Mouse (Mus musculus) liver, embryonic 12.5 days (tissue): ENCODE measurements around the gene Frmd8. TPM values are rescaled to one million over a fixed set of nuclear protein-coding genes. Genes with fewer than 3 reads are reported as not detected.

Experiments used
- ATAC-seq: fragments of 200-750 bp; cut with Nextera tagmentation; 2 replicates; pipeline ENCODE4 v1.8.0; 2017; ENCODE audit warnings: moderate number of reproducible peaks, mild to moderate bottlenecking, moderate library complexity
- H3K27ac ChIP-seq: fragments of 300-500 bp; sonication (generic); 2 replicates; pipeline ENCODE4 v1.5.1; 2016; ENCODE audit warnings: mild to moderate bottlenecking
- H3K27me3 ChIP-seq: fragments of 300-500 bp; sonication (generic); replicated peaks from 2 replicates; pipeline ENCODE4 v1.6.1; 2016; ENCODE audit warnings: mild to moderate bottlenecking, moderate library complexity
- H3K36me3 ChIP-seq: fragments of 300-500 bp; sonication (generic); 2 replicates; pipeline ENCODE4 v1.6.1; 2016; ENCODE audit warnings: mild to moderate bottlenecking, moderate library complexity
- H3K4me1 ChIP-seq: fragments of 300-500 bp; sonication (generic); 2 replicates; pipeline ENCODE4 v1.6.1; 2016
- H3K4me2 ChIP-seq: fragments of 300-500 bp; sonication (generic); 2 replicates; pipeline ENCODE4 v1.6.1; 2016; ENCODE audit warnings: mild to moderate bottlenecking, moderate library complexity
- H3K4me3 ChIP-seq: fragments of 300-500 bp; sonication (generic); 2 replicates; pipeline ENCODE4 v1.5.1; 2016; ENCODE audit warnings: mild to moderate bottlenecking, moderate library complexity
- H3K9ac ChIP-seq: fragments of 300-500 bp; sonication (generic); 2 replicates; pipeline ENCODE4 v1.6.1; 2016; ENCODE audit warnings: mild to moderate bottlenecking, moderate library complexity
- H3K9me3 ChIP-seq: fragments of 300-500 bp; sonication (generic); replicated peaks from 2 replicates; pipeline ENCODE4 v1.6.1; 2016; ENCODE audit warnings: mild to moderate bottlenecking, moderate library complexity
- WGBS: fragments of 180-500 bp; shearing (Covaris S2); methylation state at CpG from one replicate; pipeline ENCODE4 v1.1.7; 2016; ENCODE audit not compliant: insufficient replicate concordance; 5-methylcytosine and 5-hydroxymethylcytosine counted together
- polyA plus RNA-seq: library from polyadenylated mRNA; unstranded; fragments of >200 nt; fragmentation: Nextera tagmentation; extraction: Ambion mirVana; gene quantifications from 2 replicates; pipeline ENCODE4 v1.2.1, GENCODE M21; 2016

Gene Frmd8
- polyA plus RNA-seq, 1 experiment from 2014 or later: 22.1 TPM

DNA sequence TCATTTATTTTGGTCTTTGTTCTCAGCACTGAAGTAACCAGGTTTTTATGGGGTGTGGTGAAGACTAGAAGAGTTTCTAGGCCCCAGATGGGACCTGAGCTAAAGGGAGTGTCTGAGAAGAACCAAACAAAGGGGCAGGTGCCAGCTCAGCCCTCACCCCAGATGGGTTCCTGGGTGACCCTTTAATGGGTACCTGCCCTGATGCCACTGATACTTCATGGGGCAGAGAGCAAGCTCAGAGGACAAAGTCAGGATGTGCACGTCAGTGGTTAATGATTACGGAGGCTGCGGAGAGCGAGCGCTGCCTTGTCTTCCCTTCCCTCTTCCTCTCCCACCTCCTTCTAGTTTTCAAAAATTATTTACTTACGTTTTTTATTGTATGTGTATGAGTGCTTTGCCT is 6.1 kb upstream of the Frmd8 start:
- no peak overlapping the region; the same call in 1 of the 2 replicates for H3K27ac ChIP-seq
- 83% methylated on average over 6 of the region's 6 CpGs for WGBS
- no peak overlapping the region for H3K4me3 ChIP-seq
- peaks cover 5% of the 10 kb centered on the region; the same call in 1 of the 2 replicates for H3K36me3 ChIP-seq
- no peak for ATAC-seq
- no peaks in the 10 kb centered on the region for H3K27me3 ChIP-seq
- no peak overlapping the region for H3K9ac ChIP-seq
- H3K4me2 ChIP-seq: no peak overlapping the region
- H3K9me3 ChIP-seq: no peaks in the 10 kb centered on the region
- H3K4me1 ChIP-seq: peaks cover 72% of the 10 kb centered on the region

DNA sequence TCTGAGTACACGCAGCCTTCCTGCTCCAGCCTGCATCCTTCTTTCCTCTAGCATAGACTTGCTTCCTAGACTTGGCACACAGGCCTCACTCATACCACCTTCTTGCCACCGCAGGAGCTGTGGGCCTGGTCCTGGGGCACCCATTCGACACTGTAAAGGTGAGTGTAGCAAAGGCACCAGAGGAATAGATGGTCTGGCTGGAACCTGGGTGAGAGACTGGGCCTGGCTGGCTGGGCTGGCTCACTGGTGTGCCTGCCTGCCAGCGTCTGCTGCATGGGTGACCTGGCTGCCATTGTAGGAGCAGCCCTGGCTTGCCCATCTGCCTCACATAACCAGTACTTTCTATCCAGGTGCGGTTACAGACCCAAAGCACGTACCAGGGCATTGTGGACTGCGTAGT is 4.7 kb upstream of the Frmd8 start:
- WGBS: 90% methylated on average over 7 of the region's 7 CpGs
- ATAC-seq: no peak
- Histone ChIP-seq H3K4me2 (no peak overlapping the region), H3K4me1 (peaks cover 74% of the 10 kb centered on the region), H3K4me3 (no peak overlapping the region), H3K9ac (no peak overlapping the region), H3K9me3 (no peaks in the 10 kb centered on the region), H3K36me3 (peaks cover 5% of the 10 kb centered on the region; the same call in 1 of the 2 replicates), H3K27ac (no peak overlapping the region), H3K27me3 (no peaks in the 10 kb centered on the region)

DNA sequence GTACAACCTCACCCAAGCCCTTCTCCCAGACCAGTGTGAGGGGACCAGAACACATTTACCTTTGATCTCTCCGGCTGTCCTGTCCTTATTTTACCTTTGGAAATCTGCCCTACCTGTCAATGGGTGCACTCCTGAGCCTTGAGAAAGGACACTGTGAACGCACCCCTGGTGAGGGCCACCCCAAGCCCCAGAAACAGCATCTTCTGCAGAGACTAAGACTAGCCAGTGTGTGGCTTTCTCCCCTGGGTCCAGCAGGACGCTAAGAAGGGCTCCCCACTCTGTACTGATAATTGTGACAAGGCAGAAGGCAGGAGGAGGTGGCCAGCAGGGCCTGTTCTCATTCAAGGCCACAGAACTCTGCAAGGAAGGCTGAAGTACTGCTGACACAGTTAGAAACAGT is 3.8 kb upstream of the Frmd8 start:
- 64% methylated on average over 3 of the region's 3 CpGs for WGBS
- 0 out of 2 replicates have a peak overlapping the region, but pooled peaks have one; percentile 70 for H3K27ac ChIP-seq

DNA sequence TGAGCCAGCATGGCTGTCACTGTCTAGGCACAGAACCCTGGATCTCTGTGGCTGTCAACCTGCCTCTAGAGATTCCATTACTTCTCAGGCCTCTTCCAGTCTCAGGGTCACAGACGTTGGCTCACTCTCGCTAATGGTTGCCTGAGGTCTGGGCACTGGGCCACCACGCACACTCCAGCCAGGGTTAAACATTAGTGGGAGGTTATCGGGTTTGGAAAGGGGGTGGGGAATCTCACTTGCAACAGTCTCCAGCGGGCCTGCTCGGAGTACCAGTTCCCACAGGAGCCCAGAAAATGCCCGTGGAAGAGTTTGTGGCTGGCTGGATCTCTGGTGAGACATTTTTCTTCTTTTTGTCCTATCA is 3.3 kb upstream of the Frmd8 start:
- Histone ChIP-seq H3K9me3 (no peaks in the 10 kb centered on the region), H3K27me3 (no peaks in the 10 kb centered on the region), H3K9ac (peak overlapping the region; percentile 38), H3K27ac (peak overlapping the region; percentile 70), H3K4me3 (peak overlapping the region; percentile 16; the same call in 1 of the 2 replicates), H3K36me3 (peaks cover 5% of the 10 kb centered on the region; the same call in 1 of the 2 replicates), H3K4me1 (peaks cover 74% of the 10 kb centered on the region), H3K4me2 (peak overlapping the region; percentile 44)
- no peak for ATAC-seq
- WGBS: 54% methylated on average over 7 of the region's 7 CpGs

More for the DNA sequence above, 3.8 kb upstream of the Frmd8 start:
- H3K4me3 ChIP-seq: peak overlapping the region; percentile 16; the same call in 1 of the 2 replicates
- no peak for ATAC-seq
- H3K4me2 ChIP-seq: peak overlapping the region; percentile 44
- H3K27me3 ChIP-seq: no peaks in the 10 kb centered on the region
- H3K4me1 ChIP-seq: peaks cover 74% of the 10 kb centered on the region
- no peaks in the 10 kb centered on the region for H3K9me3 ChIP-seq
- peaks cover 5% of the 10 kb centered on the region; the same call in 1 of the 2 replicates for H3K36me3 ChIP-seq
- peak overlapping the region; percentile 38 for H3K9ac ChIP-seq

DNA sequence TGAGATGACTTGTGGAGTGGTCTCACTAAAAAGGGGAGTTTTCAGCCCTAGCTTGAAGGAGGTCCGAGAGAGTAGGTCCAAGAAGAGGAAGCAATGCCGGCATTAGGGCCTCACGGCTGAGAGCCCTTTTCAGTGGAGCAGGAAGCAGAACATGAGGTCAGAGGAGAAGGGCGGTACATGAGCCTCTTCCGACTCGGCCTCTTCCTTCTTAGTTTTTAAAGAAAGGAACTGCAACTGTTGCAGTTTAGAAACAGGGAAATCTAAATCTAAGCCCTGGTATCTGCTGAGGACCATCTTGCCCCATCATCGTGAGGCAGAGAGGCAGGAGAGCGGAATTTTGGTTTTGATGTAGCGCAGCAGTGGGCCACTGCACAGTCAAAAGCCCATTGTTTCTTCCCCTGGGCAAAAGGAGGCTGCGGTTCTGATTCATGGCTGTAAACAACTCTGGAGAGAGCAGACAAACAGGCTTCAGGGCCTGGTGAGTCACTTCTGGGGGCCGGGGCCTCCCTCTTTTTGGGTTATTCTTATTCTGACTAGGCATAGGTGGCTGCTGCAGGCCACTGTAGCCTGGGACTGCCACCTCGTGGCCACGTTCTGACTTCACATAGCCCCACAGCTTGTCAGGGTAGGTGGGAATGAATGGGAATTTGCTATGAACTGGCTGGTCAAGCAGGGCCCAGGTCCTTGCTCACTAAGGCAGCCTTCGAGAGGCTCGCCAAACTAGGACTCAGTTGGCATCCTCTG is 2.7 kb upstream of the Frmd8 start, which contains the start of gene Slc25a45:
Slc25a45 (plus strand) TSS at position 191 of the 744 bp plus-strand sequence.
- H3K27me3 ChIP-seq: no peaks in the 10 kb centered on the region
- peak within 1 kb of the TSS; percentile 38 for H3K9ac ChIP-seq
- peak; percentile 31; the same call in 1 of the 2 replicates for ATAC-seq
- H3K4me2 ChIP-seq: peak within 1 kb of the TSS; percentile 44
- WGBS: 29% methylated on average over 15 of the region's 15 CpGs
- H3K4me1 ChIP-seq: peaks cover 74% of the 10 kb centered on the region
- peak within 1 kb of the TSS; percentile 16; the same call in 1 of the 2 replicates for H3K4me3 ChIP-seq
- H3K36me3 ChIP-seq: peaks cover 5% of the 10 kb centered on the region; the same call in 1 of the 2 replicates
- no peaks in the 10 kb centered on the region for H3K9me3 ChIP-seq
- peak within 1 kb of the TSS; percentile 70 for H3K27ac ChIP-seq

DNA sequence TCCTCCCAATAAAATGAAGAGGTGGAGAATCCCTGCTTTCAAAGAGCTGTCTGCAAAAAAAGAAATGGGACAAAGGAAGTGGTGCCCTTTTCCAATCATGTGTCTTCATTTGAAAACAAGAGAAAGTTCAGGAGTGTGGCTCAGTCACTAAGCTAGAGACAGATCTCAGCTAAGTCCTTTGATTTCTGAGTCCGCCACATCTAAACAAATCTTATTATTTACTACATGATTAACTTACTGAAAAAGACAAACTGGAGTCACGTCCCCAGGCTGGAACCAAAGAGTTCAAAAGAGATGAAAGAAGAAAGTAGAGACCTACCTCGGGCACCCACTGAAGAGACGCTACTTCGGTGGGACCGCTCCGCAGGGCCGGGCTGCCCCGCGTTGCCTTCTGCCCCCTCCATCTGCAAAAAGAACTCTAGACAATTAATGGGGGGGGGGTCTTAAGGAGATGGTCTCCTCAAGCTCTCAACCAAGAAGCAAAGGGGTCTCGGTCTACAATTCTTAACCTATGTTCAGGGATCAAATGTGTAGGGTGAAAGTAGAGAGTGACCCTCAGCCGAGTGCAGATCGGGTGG is 594 bp downstream of the Frmd8 start:
- peaks cover 72% of the 10 kb centered on the region for H3K4me1 ChIP-seq

DNA sequence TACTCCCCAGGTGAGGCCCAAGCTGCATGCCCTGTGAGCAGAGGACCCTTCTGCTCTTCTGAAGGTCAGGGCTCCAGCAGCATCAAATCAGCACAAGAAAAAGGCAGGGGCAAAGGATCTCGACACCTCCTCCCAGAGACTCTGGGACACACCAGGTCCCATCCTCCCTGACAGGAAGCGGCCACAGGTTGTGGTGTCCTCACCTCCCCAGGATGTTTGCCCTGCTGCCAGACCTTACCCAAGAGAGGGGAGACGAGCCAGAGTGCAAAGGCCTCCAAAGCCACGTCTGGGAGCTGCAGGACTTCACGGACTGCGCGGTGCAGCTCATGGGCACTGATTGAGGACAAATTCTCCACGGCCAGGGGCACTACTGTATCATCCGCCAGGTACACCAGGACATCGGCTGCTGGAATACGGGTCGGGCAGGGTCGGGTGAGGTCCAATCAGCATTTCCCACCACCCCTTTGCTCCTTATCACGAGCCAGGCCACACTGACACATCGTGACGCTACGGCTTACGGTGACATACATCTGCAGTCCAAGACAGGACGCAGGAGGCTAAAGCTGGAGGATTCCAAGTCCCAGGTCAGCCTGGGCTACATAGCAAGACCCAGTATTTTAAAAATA is 2.0 kb downstream of the Frmd8 start:
- H3K27me3 ChIP-seq: no peaks in the 10 kb centered on the region
- H3K4me1 ChIP-seq: peaks cover 61% of the 10 kb centered on the region
- H3K4me2 ChIP-seq: peak overlapping the region; percentile 87
- peak overlapping the region; percentile 10; the same call in 1 of the 2 replicates for H3K27ac ChIP-seq
- H3K9me3 ChIP-seq: no peaks in the 10 kb centered on the region
- 46% methylated on average over 19 of the region's 19 CpGs for WGBS
- peak overlapping the region; percentile 22; the same call in 1 of the 2 replicates for H3K9ac ChIP-seq
- no peak overlapping the region for H3K4me3 ChIP-seq
- H3K36me3 ChIP-seq: peaks cover 34% of the 10 kb centered on the region
- ATAC-seq: no peak

More for the DNA sequence above, 594 bp downstream of the Frmd8 start:
- Histone ChIP-seq H3K4me2 (peak overlapping the region; percentile 87), H3K27ac (peak overlapping the region; percentile 82), H3K27me3 (no peaks in the 10 kb centered on the region), H3K4me3 (peak overlapping the region; percentile 79), H3K36me3 (peaks cover 20% of the 10 kb centered on the region), H3K9ac (peak overlapping the region; percentile 88), H3K9me3 (no peaks in the 10 kb centered on the region)
- ATAC-seq: no peak
- WGBS: 7% methylated on average over 13 of the region's 13 CpGs

DNA sequence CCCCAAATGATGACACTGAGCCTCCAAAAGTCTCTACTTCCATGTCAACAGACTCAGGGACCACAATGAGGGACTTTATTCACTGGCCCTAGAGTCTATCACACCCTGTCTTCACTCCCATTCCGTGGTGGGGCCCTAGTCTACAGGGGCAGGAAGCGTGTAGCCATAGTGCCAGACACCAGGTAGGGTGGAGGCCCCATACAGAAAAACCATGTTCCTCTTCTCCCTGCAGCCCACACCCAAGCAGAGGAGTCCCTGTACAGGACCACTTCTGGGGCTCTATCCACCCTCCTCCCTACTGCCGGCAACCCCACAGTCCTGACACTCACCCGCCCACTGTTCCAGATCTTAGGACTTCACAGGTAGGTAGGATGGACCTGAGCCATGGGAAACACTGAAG is 2.5 kb downstream of the Frmd8 start:
- Histone ChIP-seq H3K4me1 (peaks cover 56% of the 10 kb centered on the region), H3K9me3 (no peaks in the 10 kb centered on the region), H3K36me3 (peaks cover 39% of the 10 kb centered on the region), H3K4me3 (no peak overlapping the region), H3K27ac (peak overlapping the region; percentile 10; the same call in 1 of the 2 replicates), H3K27me3 (no peaks in the 10 kb centered on the region), H3K9ac (peak overlapping the region; percentile 22; the same call in 1 of the 2 replicates), H3K4me2 (peak overlapping the region; percentile 87)
- WGBS: 57% methylated on average over 4 of the region's 4 CpGs
- ATAC-seq: no peak

DNA sequence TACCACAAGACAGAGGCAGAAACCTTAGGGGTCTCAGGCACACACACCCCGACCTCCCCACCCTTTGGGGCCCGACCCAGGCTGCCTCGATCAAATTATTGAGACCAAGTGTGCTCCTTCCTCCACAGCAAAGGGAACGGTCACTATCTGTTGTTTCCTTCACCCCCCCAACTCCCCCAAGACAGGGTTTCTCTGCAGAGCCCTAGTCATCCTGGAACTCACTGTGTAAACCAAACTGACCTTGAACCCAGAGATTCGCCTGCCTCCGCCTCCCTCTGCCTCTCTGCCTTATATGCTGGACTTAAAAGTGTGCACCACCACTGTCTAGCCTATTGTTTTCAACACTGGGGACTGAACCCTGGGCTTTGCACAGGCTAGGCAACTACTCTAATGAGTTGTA is 3.4 kb downstream of the Frmd8 start:
- H3K27me3 ChIP-seq: no peaks in the 10 kb centered on the region
- ATAC-seq: no peak
- peak overlapping the region; percentile 38 for H3K4me2 ChIP-seq
- peaks cover 51% of the 10 kb centered on the region for H3K4me1 ChIP-seq
- H3K4me3 ChIP-seq: no peak overlapping the region
- peak overlapping the region; percentile 49 for H3K27ac ChIP-seq
- no peaks in the 10 kb centered on the region for H3K9me3 ChIP-seq
- 0 out of 2 replicates have a peak overlapping the region, but pooled peaks have one; percentile 17 for H3K9ac ChIP-seq
- H3K36me3 ChIP-seq: peaks cover 46% of the 10 kb centered on the region
- WGBS: 38% methylated on average over 6 of the region's 6 CpGs

DNA sequence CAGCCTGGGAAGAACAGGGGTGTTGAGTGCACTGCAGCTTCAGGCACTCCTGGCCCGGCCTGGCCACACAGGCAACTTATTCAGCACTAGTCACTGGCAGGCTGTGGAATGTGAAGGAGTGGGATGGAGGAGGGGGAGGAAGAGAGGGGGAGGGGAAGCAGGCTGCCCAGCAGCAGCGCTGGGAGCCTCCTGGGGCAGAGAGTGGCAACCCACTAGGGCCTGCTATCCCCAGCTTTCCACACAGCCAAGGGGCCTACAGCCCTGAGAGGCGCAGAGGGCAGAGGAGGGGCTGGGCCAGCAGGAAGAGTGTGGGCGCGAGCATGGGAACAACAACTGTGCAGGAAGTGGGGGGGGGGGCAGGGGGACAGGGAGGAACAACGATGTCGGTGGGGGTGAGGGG is 3.8 kb downstream of the Frmd8 start:
- 0 out of 2 replicates have a peak, but pooled peaks have one; percentile 24 for ATAC-seq
- Histone ChIP-seq H3K4me3 (no peak overlapping the region), H3K27ac (peak overlapping the region; percentile 49), H3K9me3 (no peaks in the 10 kb centered on the region), H3K27me3 (no peaks in the 10 kb centered on the region), H3K36me3 (peaks cover 50% of the 10 kb centered on the region), H3K4me2 (peak overlapping the region; percentile 38), H3K9ac (peak overlapping the region; percentile 17; the same call in 1 of the 2 replicates), H3K4me1 (peaks cover 51% of the 10 kb centered on the region)
- 33% methylated on average over 7 of the region's 7 CpGs for WGBS

DNA sequence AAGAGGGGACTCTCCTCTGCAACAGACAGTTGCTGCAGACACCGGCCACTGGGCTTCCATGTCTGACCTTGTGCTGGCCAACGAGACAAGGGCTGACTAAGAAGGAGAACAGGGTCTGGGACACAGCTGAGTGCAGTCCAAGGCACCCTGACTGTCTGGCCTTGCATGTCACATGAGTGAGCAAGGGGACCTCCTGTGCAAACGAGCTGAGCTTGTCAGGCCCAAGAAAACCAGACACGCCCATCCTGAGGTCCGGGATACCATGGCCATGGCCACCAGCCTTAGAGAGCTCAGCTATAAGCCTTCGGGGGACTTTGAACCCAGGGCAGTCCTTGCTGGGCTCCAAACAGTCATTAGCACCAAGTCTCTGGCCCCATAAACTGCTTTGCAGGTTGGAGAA is 7.0 kb downstream of the Frmd8 start:
- Histone ChIP-seq H3K4me2 (no peak overlapping the region), H3K9ac (no peak overlapping the region), H3K4me3 (no peak overlapping the region), H3K9me3 (no peaks in the 10 kb centered on the region), H3K36me3 (peaks cover 82% of the 10 kb centered on the region), H3K27me3 (no peaks in the 10 kb centered on the region), H3K4me1 (peaks cover 26% of the 10 kb centered on the region), H3K27ac (no peak overlapping the region)
- no peak for ATAC-seq
- 70% methylated on average over 6 of the region's 6 CpGs for WGBS
